Mouse (Mus musculus): ENCODE measurements at regions not wholly inside any gene's neighbourhood (a gene's known extent, or its start where the extent isn't known, plus 50 kb on each side); places are given as distances from the start of the nearest gene placed in this dataset.

GRCm38 (mm10) chr14:9338220-9338619 is 672.2 kb upstream of the 4930452B06Rik start:
- no peak for DNase-seq (ENCODE audit: low read depth, low spot score)

- no peak for DNase-seq (ENCODE audit: low read depth, low spot score)
These were observed 671.1 kb upstream of the 4930452B06Rik start for GRCm38 (mm10) chr14:9337107-9337506.

- DNase-seq (ENCODE audit: low read depth, low spot score) = no peak
These were observed 665.6 kb upstream of the 4930452B06Rik start for GRCm38 (mm10) chr14:9331593-9331992.

- no peak for DNase-seq (ENCODE audit: low read depth, low spot score)
These were observed 664.7 kb upstream of the 4930452B06Rik start for GRCm38 (mm10) chr14:9330767-9331166.

GRCm38 (mm10) chr14:9329839-9330485 is 663.9 kb upstream of the 4930452B06Rik start:
- DNase-seq (ENCODE audit: low read depth, low spot score) = no peak

- DNase-seq (ENCODE audit: low read depth, low spot score) = no peak
These were observed 661.3 kb upstream of the 4930452B06Rik start for GRCm38 (mm10) chr14:9327344-9327743.

GRCm38 (mm10) chr14:9319842-9320241 is 653.8 kb upstream of the 4930452B06Rik start:
- DNase-seq (ENCODE audit: low read depth, low spot score) = no peak

- DNase-seq (ENCODE audit: low read depth, low spot score) = no peak
These were observed 652.9 kb upstream of the 4930452B06Rik start for GRCm38 (mm10) chr14:9318796-9319465.

GRCm38 (mm10) chr14:9315224-9315623 is 649.2 kb upstream of the 4930452B06Rik start:
- no peak for DNase-seq (ENCODE audit: low read depth, low spot score)

GRCm38 (mm10) chr14:9296145-9296544 is 630.1 kb upstream of the 4930452B06Rik start:
- DNase-seq (ENCODE audit: low read depth, low spot score) = no peak

- no peak for DNase-seq (ENCODE audit: low read depth, low spot score)
These were observed 628.5 kb upstream of the 4930452B06Rik start for GRCm38 (mm10) chr14:9294555-9294954.

GRCm38 (mm10) chr14:9288103-9288502 is 622.1 kb upstream of the 4930452B06Rik start:
- no peak for DNase-seq (ENCODE audit: low read depth, low spot score)

GRCm38 (mm10) chr14:9285606-9286002 is 619.6 kb upstream of the 4930452B06Rik start:
- no peak for DNase-seq (ENCODE audit: low read depth, low spot score)

GRCm38 (mm10) chr14:9284976-9285605 is 619.1 kb upstream of the 4930452B06Rik start:
- DNase-seq (ENCODE audit: low read depth, low spot score) = no peak

GRCm38 (mm10) chr14:9267282-9268091 is 601.4 kb upstream of the 4930452B06Rik start:
- no peak for DNase-seq (ENCODE audit: low read depth, low spot score)

- no peak for DNase-seq (ENCODE audit: low read depth, low spot score)
These were observed 586.0 kb upstream of the 4930452B06Rik start for GRCm38 (mm10) chr14:9252017-9252416.

- no peak for DNase-seq (ENCODE audit: low read depth, low spot score)
These were observed 579.2 kb upstream of the 4930452B06Rik start for GRCm38 (mm10) chr14:9245266-9245665.

- no peak for DNase-seq (ENCODE audit: low read depth, low spot score)
These were observed 577.3 kb upstream of the 4930452B06Rik start for GRCm38 (mm10) chr14:9243336-9243735.

- no peak for DNase-seq (ENCODE audit: low read depth, low spot score)
These were observed 576.1 kb upstream of the 4930452B06Rik start for GRCm38 (mm10) chr14:9242118-9242517.

GRCm38 (mm10) chr14:9227670-9228069 is 561.6 kb upstream of the 4930452B06Rik start:
- no peak for DNase-seq (ENCODE audit: low read depth, low spot score)

GRCm38 (mm10) chr14:9200246-9200645 is 534.2 kb upstream of the 4930452B06Rik start:
- no peak for DNase-seq (ENCODE audit: low read depth, low spot score)

All from retina, adult 2 months (tissue).